Mouse (Mus musculus) embryonic fibroblast, embryonic 13.5 days (primary cell): ENCODE results near the gene Otub2. TPM values are rescaled to one million over a fixed set of nuclear protein-coding genes. Genes with fewer than 3 reads are reported as not detected.

Experiments used
- H3K27ac ChIP-seq: 2 replicates; pipeline ENCODE4 v1.5.1; 2012; ENCODE audit warnings: low read length, control low read depth, inconsistent platforms; ENCODE audit not compliant: insufficient read depth
- H3K4me1 ChIP-seq: 2 replicates; pipeline ENCODE4 v1.6.1; 2011; ENCODE audit warnings: low read length; ENCODE audit not compliant: control insufficient read depth, insufficient read depth
- H3K4me3 ChIP-seq: 2 replicates; pipeline ENCODE4 v1.5.1; 2011; ENCODE audit warnings: mild to moderate bottlenecking, control low read depth, low read length; ENCODE audit not compliant: insufficient read depth
- CTCF ChIP-seq: IDR thresholded peaks from 2 replicates; pipeline ENCODE4 v1.5.1; 2011; ENCODE audit warnings: mild to moderate bottlenecking, control low read depth, low read length, moderate library complexity, borderline replicate concordance; ENCODE audit not compliant: insufficient read depth
- POLR2A ChIP-seq: IDR thresholded peaks from 2 replicates; pipeline ENCODE4 v1.6.1; 2011; ENCODE audit warnings: low read depth, mild to moderate bottlenecking, control low read depth, low read length, moderate library complexity
- polyA plus RNA-seq: library from polyadenylated mRNA; stranded (reverse); fragments of >200 nt; gene quantifications from 2 replicates; pipeline ENCODE4 v1.2.4, GENCODE M21; 2011; ENCODE audit warnings: low read depth; ENCODE audit not compliant: missing spikeins, insufficient read length

Otub2 gene
- polyA plus RNA-seq, 1 experiment: 13.3 TPM

DNA sequence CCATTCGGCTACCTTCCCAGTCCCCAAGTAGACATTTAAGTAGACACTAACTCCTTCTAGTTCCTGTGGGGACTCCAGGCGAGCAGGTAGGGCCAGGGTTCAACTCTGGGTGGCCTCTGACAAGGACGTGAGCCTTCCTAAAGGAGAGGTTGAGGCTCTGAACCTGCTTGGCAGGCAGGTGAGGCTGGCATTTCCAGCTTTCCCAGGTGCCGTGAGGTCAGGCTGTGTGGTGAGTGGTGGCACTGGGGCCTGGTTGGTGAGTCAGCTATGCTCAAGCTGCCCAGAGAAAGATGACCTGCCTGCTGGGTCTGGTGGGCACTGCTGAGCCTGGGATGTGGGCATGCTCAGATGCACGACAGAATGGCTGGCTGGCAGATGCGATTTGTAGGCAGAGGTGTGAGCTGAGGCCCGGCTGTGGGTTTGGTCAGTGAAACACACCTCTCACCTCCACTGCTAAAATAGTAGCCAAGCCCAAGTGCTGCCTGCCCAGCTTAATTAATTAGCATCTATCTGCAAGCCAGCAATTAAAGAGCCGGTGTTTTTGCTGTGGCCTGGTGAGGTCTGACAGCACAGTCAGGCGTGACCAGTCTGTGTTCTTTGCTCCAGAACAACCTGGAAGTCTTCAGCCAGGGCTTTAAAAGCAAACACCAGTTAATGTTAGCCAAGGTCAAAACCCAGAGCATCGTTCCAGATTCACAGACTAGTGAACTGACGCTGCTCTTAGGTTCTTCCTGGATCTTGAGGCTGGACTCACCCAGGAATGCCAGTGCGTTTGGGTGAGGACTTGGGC lies 7.2 kb downstream of the Otub2 start:
- no peak overlapping the region for H3K27ac ChIP-seq
- no peaks in the 10 kb centered on the region for H3K4me1 ChIP-seq
- TF ChIP-seq POLR2A (no peak), CTCF (no peak)
- no peak overlapping the region for H3K4me3 ChIP-seq

GRCm38 (mm10) chr12:103396751-103397150 lies 8.3 kb downstream of the Otub2 start:
- no peak overlapping the region for H3K27ac ChIP-seq
- no peak for TF ChIP-seq CTCF
- TF ChIP-seq POLR2A: no peak

GRCm38 (mm10) chr12:103404131-103404530 lies 15.6 kb downstream of the Otub2 start:
- no peak overlapping the region for H3K27ac ChIP-seq
- no peak overlapping the region for H3K4me3 ChIP-seq
- TF ChIP-seq POLR2A (no peak), CTCF (no peak)
- no peaks in the 10 kb centered on the region for H3K4me1 ChIP-seq

More at GRCm38 (mm10) chr12:103396751-103397150, 8.3 kb downstream of the Otub2 start:
- no peaks in the 10 kb centered on the region for H3K4me1 ChIP-seq
- no peak overlapping the region for H3K4me3 ChIP-seq

DNA sequence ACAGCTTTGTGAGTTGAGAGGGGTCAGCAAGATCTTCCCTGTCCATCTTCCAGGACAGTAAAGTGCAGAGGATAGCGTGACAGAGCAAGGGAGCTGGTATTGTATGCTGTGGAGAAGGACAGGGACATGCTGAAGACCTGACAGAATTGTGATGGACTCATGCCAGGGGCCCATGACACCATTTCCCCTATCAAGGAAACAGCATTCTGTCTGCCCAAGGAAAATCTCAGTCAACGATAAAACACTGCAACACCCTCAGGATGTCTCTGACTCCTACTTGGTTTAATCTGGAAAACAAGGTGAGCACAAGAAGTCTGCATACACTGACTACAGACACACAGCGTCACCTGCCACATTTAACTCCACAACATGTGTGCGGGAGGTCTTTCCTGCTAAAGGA lies 19.2 kb downstream of the Otub2 start, which contains the start of gene 9330161L09Rik:
9330161L09Rik (minus strand) TSS at position 101 of the 400 bp plus-strand sequence.
- TF ChIP-seq CTCF: no peak
- TF ChIP-seq POLR2A: no peak
- Histone ChIP-seq H3K27ac (no peak within 1 kb of the TSS), H3K4me1 (no peaks in the 10 kb centered on the region), H3K4me3 (no peak within 1 kb of the TSS)

- TF ChIP-seq CTCF (no peak), POLR2A (no peak)
- H3K4me3 ChIP-seq: no peak overlapping the region
- no peaks in the 10 kb centered on the region for H3K4me1 ChIP-seq
- H3K27ac ChIP-seq: no peak overlapping the region
Measured at GRCm38 (mm10) chr12:103408144-103408543, 19.7 kb downstream of the Otub2 start.

- TF ChIP-seq POLR2A: no peak
- no peak for TF ChIP-seq CTCF
- Histone ChIP-seq H3K4me1 (peaks cover 15% of the 10 kb centered on the region), H3K27ac (0 out of 2 replicates have a peak overlapping the region, but pooled peaks have one; percentile 33), H3K4me3 (peak overlapping the region; percentile 97)
Measured at GRCm38 (mm10) chr12:103425016-103425728, 36.7 kb downstream of the Otub2 start.

DNA sequence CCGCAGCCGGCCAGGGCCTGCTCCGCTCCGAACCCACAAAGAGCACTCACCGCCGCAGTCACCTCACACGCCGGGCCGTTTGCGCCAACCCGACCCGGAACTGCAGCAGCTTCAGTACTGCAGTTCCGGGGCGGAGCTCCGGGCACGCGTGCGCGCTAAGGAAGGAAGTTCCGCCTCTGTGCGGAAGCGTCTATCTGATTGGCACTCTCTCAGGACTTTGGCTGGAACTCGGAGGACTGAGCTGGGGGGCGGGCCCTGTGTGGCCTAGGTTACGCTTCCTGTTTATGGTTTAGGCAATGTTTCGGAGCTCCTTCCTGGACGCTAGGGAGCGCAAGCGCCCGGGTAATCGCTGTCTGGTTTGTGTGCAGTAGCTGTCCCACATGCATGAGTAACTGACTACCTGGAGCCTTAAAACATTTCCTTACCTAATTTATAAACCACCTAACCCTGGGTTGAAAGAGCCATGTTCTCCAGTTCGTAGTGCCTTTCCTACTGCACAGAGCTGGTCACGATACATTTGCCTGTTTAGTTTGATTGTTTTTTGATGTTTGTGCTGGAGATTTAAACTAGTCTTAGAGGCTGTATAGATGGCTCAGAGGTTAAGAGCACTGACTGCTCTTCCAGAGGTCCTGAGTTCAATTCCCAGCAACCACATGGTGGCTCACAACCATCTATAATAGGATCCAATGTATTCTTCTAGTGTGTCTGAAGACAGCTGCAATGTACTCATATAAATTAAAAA lies 37.4 kb downstream of the Otub2 start, which contains the start of gene Ddx24:
Ddx24 (minus strand) TSS at position 102 of the 742 bp plus-strand sequence.
- Histone ChIP-seq H3K4me3 (peak within 1 kb of the TSS; percentile 97), H3K27ac (0 out of 2 replicates have a peak within 1 kb of the TSS, but pooled peaks have one; percentile 33), H3K4me1 (peaks cover 15% of the 10 kb centered on the region)
- TF ChIP-seq CTCF: peak; percentile 74
- TF ChIP-seq POLR2A: peak; percentile 77

GRCm38 (mm10) chr12:103426710-103427109 lies 38.2 kb downstream of the Otub2 start:
- Histone ChIP-seq H3K4me3 (no peak overlapping the region), H3K4me1 (peaks cover 15% of the 10 kb centered on the region), H3K27ac (no peak overlapping the region)
- TF ChIP-seq POLR2A (no peak), CTCF (no peak)

- Histone ChIP-seq H3K4me3 (no peak overlapping the region), H3K27ac (peak overlapping the region; percentile 54), H3K4me1 (no peaks in the 10 kb centered on the region; the same call in none of the 2 replicates)
- TF ChIP-seq POLR2A (no peak), CTCF (no peak)
Measured at GRCm38 (mm10) chr12:103433430-103433829, 44.9 kb downstream of the Otub2 start.
